8 mouse cellular contexts compared by ENCODE assay signal in the genomic region with DNA sequence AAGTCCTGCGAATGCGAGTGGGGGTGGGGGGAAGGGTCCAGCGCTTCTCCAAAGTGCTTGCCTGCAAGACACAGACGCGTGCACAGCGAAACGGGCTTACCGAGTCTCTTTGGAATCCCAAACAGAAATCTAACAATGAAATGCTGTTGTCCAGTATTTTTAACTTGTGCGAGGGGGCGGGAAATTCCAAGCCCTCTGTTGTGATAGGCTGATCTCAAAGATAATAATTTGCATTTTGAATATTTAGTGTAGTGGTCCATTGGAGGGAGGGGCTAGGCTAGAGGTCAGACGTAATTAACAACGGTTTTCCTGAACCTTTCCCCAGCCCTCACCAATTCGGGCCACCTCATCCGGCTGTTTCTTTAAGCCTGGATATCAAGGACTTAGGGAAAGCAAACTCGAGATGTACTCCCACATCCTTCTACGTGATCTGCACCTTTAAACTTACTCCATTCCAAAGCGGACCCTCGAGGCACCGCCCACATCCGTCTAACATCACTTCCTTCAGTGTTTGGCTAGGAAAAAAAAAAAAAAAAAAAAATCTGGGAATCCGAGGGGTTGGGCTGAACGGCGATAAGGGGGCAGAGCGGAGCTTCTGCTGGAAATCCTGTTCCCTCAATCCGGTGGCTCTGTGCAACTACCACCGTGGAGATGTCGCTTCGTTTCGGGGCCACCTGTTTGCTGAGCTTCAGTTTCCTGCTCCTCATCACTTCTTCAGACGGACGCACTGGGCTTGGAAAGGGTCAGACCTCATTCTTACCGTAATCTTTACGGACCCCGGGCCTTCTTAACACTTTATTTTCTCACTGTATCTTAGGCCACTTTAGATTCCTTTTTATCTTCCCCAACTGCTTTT. TPM values are rescaled to one million over a fixed set of nuclear protein-coding genes. Genes with fewer than 3 reads are reported as not detected.
DNase-seq lines count a peak whose midpoint lies in the region; ATAC-seq lines count a peak whose summit lies in the region.

A gene (plus strand): TSS at position 487 of the 856 bp plus-strand sequence.

- H3K4me1 ChIP-seq in heart, embryonic 14.5 days (ENCODE audit: control insufficient read depth in 2 of 2, insufficient read depth in 2 of 2, low read length in 2 of 2) = peaks cover 11 to 49% of the 10 kb centered on the region in 2 experiments
- H3K4me1 ChIP-seq in liver, embryonic 13.5 days (replicated peaks) = peaks cover 37% of the 10 kb centered on the region
- peaks cover 18% of the 10 kb centered on the region for H3K4me1 ChIP-seq in stomach, embryonic 16.5 days (ENCODE audit: control insufficient read depth, insufficient read depth, low read length)

- H3K36me3 ChIP-seq in heart, embryonic 14.5 days (ENCODE audit: control insufficient read depth, insufficient read depth, low read length) = peaks cover 11% of the 10 kb centered on the region
- peaks cover 7% of the 10 kb centered on the region for H3K36me3 ChIP-seq in liver, embryonic 13.5 days
- H3K36me3 ChIP-seq in stomach, embryonic 16.5 days (ENCODE audit: control insufficient read depth, insufficient read depth, low read length) = no peaks in the 10 kb centered on the region

- peak within 1 kb of the TSS; percentile 79 for H3K4me2 ChIP-seq in heart, embryonic 14.5 days (ENCODE audit: low read length)
- peak within 1 kb of the TSS; percentile 93 for H3K4me2 ChIP-seq in liver, embryonic 13.5 days
- peak within 1 kb of the TSS; percentile 77 for H3K4me2 ChIP-seq in stomach, embryonic 16.5 days (ENCODE audit: low read depth, low read length)

- WGBS in heart, embryonic 14.5 days = under 1% methylated on average over 34 of the region's 34 CpGs
- under 1% methylated on average over 34 of the region's 34 CpGs for WGBS in liver, embryonic 13.5 days (ENCODE audit: insufficient replicate concordance)
- WGBS in stomach, embryonic 16.5 days = under 1% methylated on average over 34 of the region's 34 CpGs

- no peaks in the 10 kb centered on the region for H3K9me3 ChIP-seq in heart, embryonic 14.5 days (ENCODE audit: control insufficient read depth, low read length)
- no peaks in the 10 kb centered on the region for H3K9me3 ChIP-seq in liver, embryonic 13.5 days (replicated peaks)
- H3K9me3 ChIP-seq in stomach, embryonic 16.5 days (replicated peaks; ENCODE audit: control insufficient read depth, low read length) = no peaks in the 10 kb centered on the region

- H3K27me3 ChIP-seq in heart, embryonic 14.5 days (ENCODE audit: control insufficient read depth, insufficient read depth, low read length) = no peaks in the 10 kb centered on the region
- H3K27me3 ChIP-seq in liver, embryonic 13.5 days = no peaks in the 10 kb centered on the region
- no peaks in the 10 kb centered on the region for H3K27me3 ChIP-seq in stomach, embryonic 16.5 days (ENCODE audit: control insufficient read depth, insufficient read depth, low read length)

- ATAC-seq in heart, embryonic 14.5 days (ENCODE audit: insufficient number of reproducible peaks, insufficient read depth, low FRiP score, low read depth) = peak; percentile 76
- ATAC-seq in liver, embryonic 13.5 days (ENCODE audit: low read depth) = peak; percentile 52
- ATAC-seq in stomach, embryonic 16.5 days (ENCODE audit: insufficient read depth, low FRiP score) = peak; percentile 81

- peak within 1 kb of the TSS; percentile 98 for H3K9ac ChIP-seq in heart, embryonic 14.5 days (ENCODE audit: low read length)
- H3K9ac ChIP-seq in liver, embryonic 13.5 days = peak within 1 kb of the TSS; percentile 92
- H3K9ac ChIP-seq in stomach, embryonic 16.5 days (ENCODE audit: low read length) = peak within 1 kb of the TSS; percentile 94

- H3K27ac ChIP-seq in heart, embryonic 14.5 days (replicated peaks in 1 of 2; ENCODE audit: control insufficient read depth in 1 of 2, insufficient read depth in 1 of 2, low read depth in 2 of 2, low read length in 2 of 2) = peak within 1 kb of the TSS; percentile 99 to 100
- peak within 1 kb of the TSS; percentile 93 for H3K27ac ChIP-seq in liver, embryonic 13.5 days
- H3K27ac ChIP-seq in stomach, embryonic 16.5 days (ENCODE audit: low read length) = peak within 1 kb of the TSS; percentile 98

- peak; percentile 25 to 52 for DNase-seq in CD8-positive naive resting alpha-beta T cell, adult 2 months (ENCODE audit: low read depth in 2 of 2, low spot score in 2 of 2)
- peak; percentile 37 for DNase-seq in c-Kit-negative CD71-positive TER-119-positive erythroid progenitor cells, embryonic 14.5 days (ENCODE audit: low read depth, low spot score)
- DNase-seq in fibroblast of lung, adult 2 months (ENCODE audit: low read depth) = peak; percentile 82
- peak; percentile 94 for DNase-seq in kidney, postnatal 14 days
- peak; percentile 70 for DNase-seq in liver, embryonic 13.5 days
- peak; percentile 92 for DNase-seq in neural tube, embryonic 10.5 days (ENCODE audit: extremely low spot score, low spot score)

- peak within 1 kb of the TSS; percentile 97 to 100 for H3K4me3 ChIP-seq in heart, embryonic 14.5 days (ENCODE audit: control insufficient read depth in 1 of 2, insufficient read depth in 1 of 2, low read depth in 1 of 2, low read length in 2 of 2)
- H3K4me3 ChIP-seq in liver, embryonic 13.5 days (replicated peaks) = peak within 1 kb of the TSS; percentile 83
- H3K4me3 ChIP-seq in stomach, embryonic 16.5 days (replicated peaks; ENCODE audit: low read length) = peak within 1 kb of the TSS; percentile 88

RNA-seq across cellular contexts. Expression of the gene that starts here (rescaled TPM):
- polyA plus RNA-seq in heart, embryonic 14.5 days (2014; fragmentation: Nextera tagmentation; extraction: Ambion mirVana) = 128 and 130 TPM in 2 replicates
- polyA plus RNA-seq in liver, embryonic 13.5 days (2015; fragmentation: Nextera tagmentation; extraction: Ambion mirVana) = 28.3 and 31.8 TPM in 2 replicates
- 92.4 and 104 TPM in 2 replicates for polyA plus RNA-seq in stomach, embryonic 16.5 days (2015; fragmentation: Nextera tagmentation; extraction: Ambion mirVana)

Comparison
In these comparisons a context has a peak if more than half of its experiments do, and no peak if none do; other contexts are left out.
1. Peak in every context shown above with its lines: DNase-seq, ATAC-seq, H3K4me3 ChIP-seq and H3K27ac ChIP-seq.
2. DNase-seq: peak in every context shown above with its lines; median percentile 94 in kidney, postnatal 14 days; 92 in neural tube, embryonic 10.5 days; 82 in fibroblast of lung, adult 2 months; 70 in liver, embryonic 13.5 days; 38 in CD8-positive naive resting alpha-beta T cell, adult 2 months; 37 in c-Kit-negative CD71-positive TER-119-positive erythroid progenitor cells, embryonic 14.5 days.